Mouse (Mus musculus) liver, embryonic 16.5 days (tissue): Measurements from ENCODE around the gene Prkca. TPM values are rescaled to one million over a fixed set of nuclear protein-coding genes. Genes with fewer than 3 reads are reported as not detected.

ENCODE experiments used
- ATAC-seq: fragments of 200-750 bp; cut with Nextera tagmentation; 2 replicates; pipeline ENCODE4 v1.8.0; 2017; ENCODE audit warnings: low read depth, mild to moderate bottlenecking, moderate number of reproducible peaks, moderate library complexity
- H3K27ac ChIP-seq: fragments of 300-500 bp; sonication (generic); 2 replicates; pipeline ENCODE4 v1.5.1; 2014; ENCODE audit warnings: mild to moderate bottlenecking, low read length
- H3K27me3 ChIP-seq: fragments of 300-500 bp; sonication (generic); 2 replicates; pipeline ENCODE4 v1.6.1; 2014; ENCODE audit warnings: low read depth, low read length, mixed read lengths; ENCODE audit not compliant: control insufficient read depth, insufficient read depth
- H3K36me3 ChIP-seq: fragments of 300-500 bp; sonication (generic); 2 replicates; pipeline ENCODE4 v1.6.1; 2014; ENCODE audit warnings: mild to moderate bottlenecking; ENCODE audit not compliant: control insufficient read depth, insufficient read depth
- H3K4me1 ChIP-seq: fragments of 300-500 bp; sonication (generic); 2 replicates; pipeline ENCODE4 v1.6.1; 2014; ENCODE audit warnings: low read depth, low read length, mixed read lengths; ENCODE audit not compliant: control insufficient read depth
- H3K4me2 ChIP-seq: fragments of 300-500 bp; sonication (generic); 2 replicates; pipeline ENCODE4 v1.6.1; 2014; ENCODE audit warnings: low read depth, low read length, mixed read lengths
- H3K4me3 ChIP-seq: fragments of 300-500 bp; sonication (generic); 2 replicates; pipeline ENCODE4 v1.5.1; 2014; ENCODE audit warnings: low read depth, mild to moderate bottlenecking, low read length
- H3K9ac ChIP-seq: fragments of 300-500 bp; sonication (generic); 2 replicates; pipeline ENCODE4 v1.6.1; 2014; ENCODE audit warnings: low read depth, low read length
- H3K9me3 ChIP-seq: fragments of 300-500 bp; sonication (generic); replicated peaks from 2 replicates; pipeline ENCODE4 v1.6.1; 2016; ENCODE audit warnings: low read length; ENCODE audit not compliant: control insufficient read depth
- WGBS: fragments of 180-500 bp; shearing (Covaris S2); extraction: QIAGEN DNeasy Blood & Tissue Kit; methylation state at CpG from one replicate; pipeline ENCODE4 v1.1.7; 2014; ENCODE audit not compliant: insufficient replicate concordance; 5-methylcytosine and 5-hydroxymethylcytosine counted together
- polyA plus RNA-seq: library from polyadenylated mRNA; unstranded; fragments of >200 nt; fragmentation: Nextera tagmentation; extraction: Ambion mirVana; gene quantifications from 2 replicates; pipeline ENCODE4 v1.2.1, GENCODE M21; 2015

Gene Prkca
- polyA plus RNA-seq, 1 experiment from 2014 or later, result 3.4 TPM

DNA sequence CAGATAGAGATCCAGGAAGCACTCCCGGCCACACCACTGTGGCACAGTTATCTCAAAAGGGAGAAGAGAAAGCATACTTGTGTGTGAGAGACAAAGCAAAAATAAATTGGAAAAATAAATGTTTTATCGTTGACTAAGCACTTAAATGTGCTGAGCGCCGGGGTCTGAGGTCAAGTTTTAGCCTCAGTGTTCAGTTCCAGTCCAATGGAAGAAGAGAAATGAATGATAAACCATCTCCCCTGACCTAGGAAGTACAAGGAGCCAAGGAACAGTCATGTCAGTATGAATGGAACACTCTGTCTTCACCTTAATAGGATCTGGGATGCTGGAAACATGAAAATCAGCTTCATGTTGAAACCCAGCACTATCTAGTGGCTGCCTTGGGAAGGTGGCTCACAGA lies 113.6 kb downstream of the Prkca start:
- H3K36me3 ChIP-seq, result no peaks in the 10 kb centered on the region
- H3K27me3 ChIP-seq, result no peaks in the 10 kb centered on the region
- H3K9me3 ChIP-seq, result no peaks in the 10 kb centered on the region
- H3K4me2 ChIP-seq, result no peak overlapping the region
- no peaks in the 10 kb centered on the region; the same call in 1 of the 2 replicates for H3K4me1 ChIP-seq
- no peak overlapping the region for H3K27ac ChIP-seq
- H3K9ac ChIP-seq, result no peak overlapping the region
- H3K4me3 ChIP-seq, result no peak overlapping the region
- 67% methylated on average over 4 of the region's 4 CpGs for WGBS
- no peak for ATAC-seq

DNA sequence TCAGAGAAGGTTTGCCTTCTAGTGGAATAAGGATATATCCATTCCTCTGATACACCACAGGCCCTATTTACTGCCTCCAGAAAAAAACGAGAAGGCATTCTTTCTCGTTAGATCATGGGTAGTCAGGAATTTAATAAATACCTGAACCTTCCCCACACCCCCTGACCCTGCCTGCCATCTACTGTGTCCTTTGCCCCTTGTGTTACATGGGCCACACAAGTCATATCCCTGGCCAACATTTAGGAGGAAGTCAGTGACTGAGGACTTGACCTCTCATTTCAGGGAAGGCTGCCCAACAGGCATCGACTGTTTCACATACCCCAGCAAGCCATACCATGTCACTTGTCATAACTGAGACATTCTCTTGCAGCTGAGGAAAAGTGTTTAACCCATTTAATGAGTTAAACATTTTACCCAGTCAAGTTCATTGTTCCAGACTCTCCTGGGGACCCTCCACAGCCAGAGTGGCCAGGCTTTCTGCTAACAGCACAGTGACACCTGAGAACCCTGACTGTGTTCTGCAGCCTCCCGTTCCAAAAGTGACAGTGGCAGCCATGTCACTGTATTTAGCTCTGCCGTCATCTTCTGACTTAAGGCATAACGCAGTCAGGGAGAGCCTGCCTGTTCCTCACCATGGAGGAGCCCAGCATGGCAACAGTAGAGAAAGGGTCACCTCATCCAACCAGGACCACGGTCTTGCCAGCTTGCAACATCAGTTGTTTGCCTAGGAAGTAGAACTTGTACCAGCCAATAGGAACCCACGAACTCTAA lies 114.4 kb downstream of the Prkca start:
- no peak overlapping the region for H3K4me2 ChIP-seq
- WGBS, result 56% methylated on average over 8 of the region's 8 CpGs

DNA sequence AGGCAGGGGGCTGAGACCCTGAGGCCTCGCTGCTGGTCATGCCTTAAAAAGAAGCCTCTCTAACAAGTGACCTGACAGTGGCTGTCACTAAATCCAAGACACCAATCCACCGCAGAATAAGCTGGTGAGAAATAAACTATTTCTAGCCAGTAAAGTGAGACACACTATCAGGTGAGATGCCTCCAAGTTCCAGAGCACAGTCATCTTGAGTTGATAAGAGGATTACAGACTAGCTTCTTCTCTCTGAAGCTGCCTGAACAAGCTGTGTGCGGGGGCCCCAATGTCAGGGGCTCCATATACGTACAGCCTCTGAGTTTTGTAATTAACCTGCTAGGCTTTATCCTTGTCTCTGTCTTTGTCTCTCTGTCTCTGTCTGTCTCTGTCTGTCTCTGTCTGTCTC lies 115.2 kb downstream of the Prkca start:
- Histone ChIP-seq H3K36me3 (no peaks in the 10 kb centered on the region), H3K27me3 (no peaks in the 10 kb centered on the region), H3K4me3 (no peak overlapping the region), H3K9ac (no peak overlapping the region), H3K4me1 (no peaks in the 10 kb centered on the region; the same call in none of the 2 replicates), H3K9me3 (no peaks in the 10 kb centered on the region), H3K4me2 (no peak overlapping the region), H3K27ac (no peak overlapping the region)
- 43% methylated on average over 4 of the region's 4 CpGs for WGBS
- no peak for ATAC-seq

More for the DNA sequence above, 114.4 kb downstream of the Prkca start:
- Histone ChIP-seq H3K4me1 (no peaks in the 10 kb centered on the region; the same call in none of the 2 replicates), H3K27ac (no peak overlapping the region), H3K9me3 (no peaks in the 10 kb centered on the region), H3K9ac (no peak overlapping the region), H3K36me3 (no peaks in the 10 kb centered on the region), H3K27me3 (no peaks in the 10 kb centered on the region), H3K4me3 (no peak overlapping the region)
- ATAC-seq, result no peak

DNA sequence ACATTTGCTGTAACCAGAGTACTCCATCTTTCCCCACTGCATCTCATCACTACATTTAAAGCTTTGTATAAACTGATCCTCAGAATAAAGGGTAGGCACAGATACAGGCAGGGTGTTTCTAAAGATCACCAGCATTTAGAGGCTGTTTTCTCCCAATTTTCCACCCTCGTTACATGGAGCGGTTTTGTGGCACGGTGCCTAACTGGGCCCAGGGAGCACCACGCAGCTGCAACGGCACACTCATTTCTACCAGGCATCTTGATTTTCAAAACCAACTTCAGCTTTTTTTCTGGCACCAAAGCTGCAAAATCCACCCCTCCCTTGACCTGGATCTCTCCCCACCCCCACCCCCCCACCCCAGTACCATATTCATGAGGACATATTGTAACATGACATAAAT lies 117.5 kb downstream of the Prkca start:
- 72% methylated on average over 5 of the region's 5 CpGs for WGBS
- no peak for ATAC-seq
- no peak overlapping the region for H3K27ac ChIP-seq
- H3K36me3 ChIP-seq, result no peaks in the 10 kb centered on the region
- H3K9me3 ChIP-seq, result no peaks in the 10 kb centered on the region
- H3K9ac ChIP-seq, result no peak overlapping the region
- no peaks in the 10 kb centered on the region for H3K27me3 ChIP-seq
- H3K4me3 ChIP-seq, result no peak overlapping the region
- H3K4me2 ChIP-seq, result no peak overlapping the region
- H3K4me1 ChIP-seq, result no peaks in the 10 kb centered on the region; the same call in none of the 2 replicates

DNA sequence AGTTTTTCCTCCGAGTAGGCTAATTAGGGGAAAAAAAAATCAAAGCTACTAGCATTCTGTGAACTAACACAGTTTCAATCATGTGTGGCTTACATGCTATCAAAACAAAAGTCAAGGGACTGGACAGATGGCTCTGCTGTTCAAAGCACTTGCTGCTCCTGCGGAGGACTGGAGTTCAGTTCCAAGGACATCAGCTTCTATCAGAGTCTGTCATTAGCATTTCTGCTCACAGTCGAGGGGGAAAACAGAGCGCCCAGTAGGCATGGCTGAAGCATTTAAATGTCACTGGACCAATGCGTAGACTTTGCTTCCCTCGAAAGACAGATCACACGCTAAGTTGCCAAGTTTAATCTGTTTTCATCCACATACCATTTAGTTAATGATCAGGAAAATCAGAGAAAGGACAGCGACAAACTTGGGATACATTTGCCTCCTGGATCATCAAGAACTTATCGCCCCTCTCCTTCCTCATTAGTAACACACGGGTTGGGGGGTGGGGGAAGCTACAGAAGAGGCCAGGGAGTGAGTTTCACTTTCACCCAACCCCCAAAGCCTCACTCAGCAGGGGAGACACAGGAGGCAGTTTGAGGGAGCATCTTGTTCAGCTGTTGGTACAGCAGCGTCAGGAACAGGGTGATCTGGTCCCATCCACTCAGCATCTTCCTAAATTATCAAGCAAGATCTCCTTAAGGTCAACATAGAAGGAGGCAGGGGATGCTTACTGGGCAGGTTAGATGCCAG lies 119.3 kb downstream of the Prkca start:
- ATAC-seq, result no peak
- Histone ChIP-seq H3K4me1 (no peaks in the 10 kb centered on the region; the same call in none of the 2 replicates), H3K9ac (no peak overlapping the region), H3K4me2 (no peak overlapping the region), H3K9me3 (no peaks in the 10 kb centered on the region), H3K27ac (no peak overlapping the region; the same call in 1 of the 2 replicates), H3K36me3 (no peaks in the 10 kb centered on the region), H3K4me3 (no peak overlapping the region), H3K27me3 (no peaks in the 10 kb centered on the region)
- WGBS, result 41% methylated on average over 11 of the region's 11 CpGs

DNA sequence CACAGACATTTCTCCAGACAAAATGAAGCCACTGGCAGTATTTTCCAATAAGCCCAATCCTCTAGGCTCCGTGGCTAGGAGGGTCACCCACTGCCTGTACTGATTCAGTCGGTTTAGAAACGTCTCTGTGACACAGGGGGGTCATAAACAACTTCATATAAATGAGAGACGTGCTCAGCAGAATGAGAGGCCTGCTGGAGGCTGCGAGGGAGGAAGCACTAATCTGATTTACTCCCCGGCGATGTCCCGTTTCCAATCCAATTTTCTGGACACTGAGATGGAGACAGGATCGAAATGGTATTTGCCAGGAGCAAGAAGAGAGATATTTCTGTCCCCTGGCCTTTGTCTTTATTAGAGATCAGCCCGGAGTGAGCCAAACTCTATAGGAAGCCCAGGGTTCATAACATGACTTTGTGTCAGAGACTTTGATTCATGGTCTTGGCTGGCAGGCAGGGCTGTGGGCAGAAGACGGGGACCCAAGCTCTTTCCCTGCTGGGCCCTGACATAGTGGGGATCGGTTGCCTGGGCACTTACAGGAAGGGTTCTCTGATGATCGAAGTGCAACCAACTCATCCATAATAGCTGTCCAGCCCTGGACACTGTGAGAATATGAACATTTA lies 120.0 kb downstream of the Prkca start:
- Histone ChIP-seq H3K9ac (no peak overlapping the region), H3K36me3 (no peaks in the 10 kb centered on the region), H3K27me3 (no peaks in the 10 kb centered on the region), H3K4me2 (no peak overlapping the region), H3K9me3 (no peaks in the 10 kb centered on the region), H3K4me3 (no peak overlapping the region), H3K4me1 (no peaks in the 10 kb centered on the region; the same call in none of the 2 replicates), H3K27ac (peak overlapping the region; percentile 74)
- WGBS, result 32% methylated on average over 13 of the region's 13 CpGs
- no peak for ATAC-seq

DNA sequence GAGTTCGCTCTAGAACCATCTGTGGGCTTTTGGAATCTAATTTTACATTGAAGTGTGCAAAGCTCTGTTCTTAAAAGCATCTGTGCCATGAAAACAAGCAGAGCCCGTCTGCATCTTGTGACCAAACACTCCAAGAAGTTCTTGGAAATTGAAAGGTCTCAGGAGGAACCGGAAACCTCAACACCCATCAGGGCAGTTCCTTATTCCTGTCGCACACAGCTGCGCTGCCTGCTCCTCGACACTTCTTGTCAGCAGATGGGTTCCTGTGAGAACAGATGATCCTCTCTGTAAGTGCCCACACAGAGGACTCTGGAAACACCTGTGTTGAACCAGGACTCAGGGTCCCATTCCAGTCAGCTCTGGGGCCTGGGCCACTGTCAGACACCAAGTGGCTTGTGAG lies 120.6 kb downstream of the Prkca start:
- Histone ChIP-seq H3K27me3 (no peaks in the 10 kb centered on the region), H3K9ac (no peak overlapping the region), H3K27ac (peak overlapping the region; percentile 74), H3K4me2 (peak overlapping the region; percentile 20; the same call in 1 of the 2 replicates), H3K4me3 (no peak overlapping the region), H3K4me1 (no peaks in the 10 kb centered on the region; the same call in none of the 2 replicates), H3K36me3 (no peaks in the 10 kb centered on the region), H3K9me3 (no peaks in the 10 kb centered on the region)
- 19% methylated on average over 6 of the region's 6 CpGs for WGBS
- peak; percentile 35; the same call in 1 of the 2 replicates for ATAC-seq

DNA sequence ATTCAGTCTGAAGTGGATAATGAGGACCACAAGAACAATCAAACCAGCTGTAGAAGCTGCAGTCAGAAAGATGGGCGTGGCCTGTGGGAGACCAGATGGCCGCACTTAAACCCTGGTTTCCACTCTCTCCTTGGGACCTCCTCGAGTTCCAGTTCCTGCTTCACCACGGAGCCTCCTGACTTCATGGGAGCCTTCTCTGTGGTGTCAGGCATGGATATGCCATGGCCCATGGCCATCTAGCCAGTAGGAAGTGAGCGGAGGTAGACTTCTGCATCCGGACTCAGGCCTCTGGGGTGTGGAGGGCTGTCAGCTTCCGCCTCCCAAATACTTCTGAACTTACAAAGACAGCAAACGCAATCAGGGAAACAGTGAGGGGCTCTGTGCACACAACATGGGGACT lies 121.1 kb downstream of the Prkca start:
- Histone ChIP-seq H3K4me1 (no peaks in the 10 kb centered on the region; the same call in none of the 2 replicates), H3K9ac (no peak overlapping the region), H3K4me3 (no peak overlapping the region), H3K4me2 (peak overlapping the region; percentile 20; the same call in 1 of the 2 replicates), H3K36me3 (no peaks in the 10 kb centered on the region), H3K27ac (peak overlapping the region; percentile 74), H3K9me3 (no peaks in the 10 kb centered on the region), H3K27me3 (no peaks in the 10 kb centered on the region)
- peak; percentile 56 for ATAC-seq
- 23% methylated on average over 8 of the region's 8 CpGs for WGBS
